Mouse (Mus musculus): ENCODE measurements around the gene Zic1. TPM values are rescaled to one million over a fixed set of nuclear protein-coding genes. Genes with fewer than 3 reads are reported as not detected.

The Zic1 gene
- polyA plus RNA-seq, 1 experiment from 2014 or later, result not detected

DNA sequence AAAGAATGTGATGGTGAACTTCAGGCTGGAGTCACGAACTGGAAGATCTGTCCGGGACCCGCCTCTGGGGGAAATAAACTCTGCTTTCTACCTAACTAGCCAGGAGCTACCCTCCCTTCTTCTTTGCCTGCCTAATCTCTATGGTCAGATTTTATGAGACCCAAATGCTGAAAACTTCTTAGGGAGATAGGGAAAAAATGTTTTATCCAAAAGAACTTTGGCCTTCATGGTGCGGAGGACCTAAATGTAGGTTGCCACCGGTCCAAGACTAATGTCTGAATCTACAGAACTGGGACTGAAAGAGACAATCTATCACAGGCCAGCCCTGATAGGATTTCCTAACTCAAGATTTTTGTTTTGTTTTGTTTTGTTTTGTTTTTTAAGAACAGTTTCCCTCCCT is 14.2 kb downstream of the Zic1 start:
- Histone ChIP-seq H3K36me3 (replicated peaks; ENCODE audit: insufficient read depth, low read length) (no peaks in the 10 kb centered on the region), H3K4me2 (ENCODE audit: low read depth, low read length) (no peak overlapping the region), H3K4me3 (ENCODE audit: low read depth, low read length) (no peak overlapping the region), H3K9me3 (ENCODE audit: low read length) (no peaks in the 10 kb centered on the region), H3K27ac (ENCODE audit: low read depth) (no peak overlapping the region), H3K4me1 (ENCODE audit: insufficient read depth) (no peaks in the 10 kb centered on the region), H3K9ac (replicated peaks) (no peak overlapping the region), H3K27me3 (ENCODE audit: insufficient read depth, low read length) (peaks cover 70% of the 10 kb centered on the region)
- 4% methylated on average over 5 of the region's 5 CpGs for WGBS (ENCODE audit: insufficient replicate concordance)
- no peak for DNase-seq
- TF ChIP-seq EP300 (IDR thresholded peaks at IDR 0.05; ENCODE audit: low read depth), result no peak
- no peak for TF ChIP-seq CTCF (IDR thresholded peaks at IDR 0.05; ENCODE audit: low read depth)
- ATAC-seq, result no peak

DNA sequence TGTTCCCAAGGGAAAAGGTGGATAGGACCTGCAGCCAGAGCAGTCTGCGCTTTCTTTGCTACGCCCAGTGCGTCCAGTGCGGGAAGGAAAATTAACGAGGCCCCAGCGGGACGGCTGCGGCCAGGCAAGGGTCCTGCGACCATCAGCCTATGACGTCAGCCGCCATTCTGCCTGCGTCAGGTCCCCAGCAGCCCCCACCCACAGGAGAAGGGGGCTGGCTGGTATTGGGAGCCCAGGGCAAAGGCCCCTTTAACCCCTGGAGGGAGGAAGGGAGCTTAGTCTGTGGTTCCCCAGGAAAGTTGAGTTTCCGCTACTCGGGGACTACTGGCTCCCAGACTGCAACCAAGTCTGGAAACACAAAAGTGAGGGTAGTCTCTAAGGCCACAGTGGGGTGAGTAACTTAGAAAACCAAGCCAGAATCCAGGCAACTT is 14.7 kb downstream of the Zic1 start:
- WGBS (ENCODE audit: insufficient replicate concordance), result 5% methylated on average over 14 of the region's 14 CpGs
- no peak overlapping the region for H3K27ac ChIP-seq (ENCODE audit: low read depth)
- no peak overlapping the region for H3K4me2 ChIP-seq (ENCODE audit: low read depth, low read length)
- H3K4me3 ChIP-seq (ENCODE audit: low read depth, low read length), result no peak overlapping the region
- ATAC-seq (no peak), DNase-seq (no peak)
- peaks cover 65% of the 10 kb centered on the region for H3K27me3 ChIP-seq (ENCODE audit: insufficient read depth, low read length)
- TF ChIP-seq EP300 (IDR thresholded peaks at IDR 0.05; ENCODE audit: low read depth) (no peak), CTCF (IDR thresholded peaks at IDR 0.05; ENCODE audit: low read depth) (no peak)
- H3K9me3 ChIP-seq (ENCODE audit: low read length), result no peaks in the 10 kb centered on the region
- H3K36me3 ChIP-seq (replicated peaks; ENCODE audit: insufficient read depth, low read length), result no peaks in the 10 kb centered on the region
- no peak overlapping the region for H3K9ac ChIP-seq (replicated peaks)
- H3K4me1 ChIP-seq (ENCODE audit: insufficient read depth), result no peaks in the 10 kb centered on the region

DNA sequence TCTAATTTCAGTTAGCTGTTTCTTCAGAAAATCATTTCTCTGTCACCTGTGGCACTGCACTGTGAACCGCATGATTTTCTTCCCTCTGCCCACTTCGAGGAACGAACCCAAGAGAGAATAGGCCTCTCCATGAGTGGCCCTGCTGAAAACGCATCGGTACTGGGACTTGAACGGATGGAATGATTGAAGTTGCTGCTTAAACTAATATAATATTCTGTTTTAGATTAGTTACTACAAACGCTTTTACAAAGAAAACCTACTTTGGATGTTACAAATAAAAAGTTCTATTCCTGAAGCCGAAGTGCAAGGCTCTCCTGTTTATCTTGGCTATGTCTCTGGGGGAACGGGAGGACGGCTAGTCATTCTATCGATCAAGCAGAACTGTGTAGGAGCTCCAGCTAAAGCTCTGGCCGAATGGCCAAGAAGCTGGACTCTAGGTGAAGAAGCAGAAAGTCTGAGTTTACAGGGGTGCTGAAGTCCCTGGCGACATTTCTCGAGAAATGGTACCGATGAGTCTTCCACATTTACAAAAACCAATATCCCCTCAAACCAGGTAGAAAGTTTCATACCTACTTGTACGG is 15.3 kb downstream of the Zic1 start:
- no peaks in the 10 kb centered on the region for H3K9me3 ChIP-seq (ENCODE audit: low read length)
- H3K4me1 ChIP-seq (ENCODE audit: insufficient read depth), result no peaks in the 10 kb centered on the region
- DNase-seq (no peak), ATAC-seq (no peak)
- H3K36me3 ChIP-seq (replicated peaks; ENCODE audit: insufficient read depth, low read length), result no peaks in the 10 kb centered on the region
- H3K9ac ChIP-seq (replicated peaks), result no peak overlapping the region
- no peak overlapping the region for H3K4me2 ChIP-seq (ENCODE audit: low read depth, low read length)
- H3K4me3 ChIP-seq (ENCODE audit: low read depth, low read length), result no peak overlapping the region
- peaks cover 60% of the 10 kb centered on the region for H3K27me3 ChIP-seq (ENCODE audit: insufficient read depth, low read length)
- WGBS (ENCODE audit: insufficient replicate concordance), result 4% methylated on average over 16 of the region's 16 CpGs
- no peak overlapping the region for H3K27ac ChIP-seq (ENCODE audit: low read depth)
- TF ChIP-seq CTCF (IDR thresholded peaks at IDR 0.05; ENCODE audit: low read depth) (no peak), EP300 (IDR thresholded peaks at IDR 0.05; ENCODE audit: low read depth) (no peak)

DNA sequence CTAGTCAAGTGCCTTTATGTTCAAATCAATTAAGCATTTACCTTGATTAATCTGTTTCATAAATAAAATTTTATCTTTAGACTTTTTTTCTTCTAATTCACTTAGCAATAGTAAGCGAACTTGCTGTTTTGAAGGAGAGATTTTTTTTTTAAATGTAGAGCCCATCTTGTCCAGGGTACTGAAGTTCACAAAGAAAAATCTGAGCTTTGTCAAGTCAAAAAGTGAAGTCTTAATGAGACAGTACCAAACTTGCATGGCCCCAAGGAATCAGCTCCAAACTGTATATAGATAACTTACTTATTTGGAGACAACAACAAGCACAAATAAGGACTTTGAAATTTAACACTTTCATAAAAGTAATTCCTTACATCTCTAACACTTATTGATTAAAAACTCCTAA is 16.9 kb downstream of the Zic1 start:
- Histone ChIP-seq H3K36me3 (replicated peaks; ENCODE audit: insufficient read depth, low read length) (no peaks in the 10 kb centered on the region), H3K27ac (ENCODE audit: low read depth) (no peak overlapping the region), H3K27me3 (ENCODE audit: insufficient read depth, low read length) (peaks cover 44% of the 10 kb centered on the region), H3K4me2 (ENCODE audit: low read depth, low read length) (no peak overlapping the region), H3K9me3 (ENCODE audit: low read length) (no peaks in the 10 kb centered on the region), H3K4me3 (ENCODE audit: low read depth, low read length) (no peak overlapping the region), H3K9ac (replicated peaks) (no peak overlapping the region), H3K4me1 (ENCODE audit: insufficient read depth) (no peaks in the 10 kb centered on the region)
- 29% methylated on average over 1 of the region's 1 CpGs for WGBS (ENCODE audit: insufficient replicate concordance)
- TF ChIP-seq EP300 (IDR thresholded peaks at IDR 0.05; ENCODE audit: low read depth), result no peak
- no peak for TF ChIP-seq CTCF (IDR thresholded peaks at IDR 0.05; ENCODE audit: low read depth)
- ATAC-seq (no peak), DNase-seq (no peak)

DNA sequence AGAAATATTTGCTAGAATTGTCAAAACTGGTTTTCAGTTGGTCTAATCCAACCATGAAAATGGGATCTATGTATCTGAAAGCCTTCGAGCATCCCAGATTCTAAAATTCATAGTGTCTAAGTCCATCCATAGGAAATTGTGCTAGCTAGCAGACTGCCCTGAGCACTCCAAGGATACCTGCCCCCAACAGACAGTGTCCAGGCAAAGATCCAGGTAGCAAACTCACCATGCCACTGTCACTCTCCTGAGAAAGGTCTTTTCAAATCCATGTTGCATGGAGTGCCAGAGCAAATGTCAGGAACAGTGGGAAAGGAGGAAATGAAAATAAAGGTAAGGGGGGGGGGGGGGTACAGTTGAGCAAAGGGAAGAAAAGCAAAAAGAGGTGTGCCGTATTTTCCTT is 18.0 kb downstream of the Zic1 start:
- Histone ChIP-seq H3K4me1 (ENCODE audit: insufficient read depth) (no peaks in the 10 kb centered on the region), H3K4me2 (ENCODE audit: low read depth, low read length) (no peak overlapping the region), H3K9ac (replicated peaks) (no peak overlapping the region), H3K4me3 (ENCODE audit: low read depth, low read length) (no peak overlapping the region), H3K36me3 (replicated peaks; ENCODE audit: insufficient read depth, low read length) (no peaks in the 10 kb centered on the region), H3K27me3 (ENCODE audit: insufficient read depth, low read length) (peaks cover 33% of the 10 kb centered on the region), H3K9me3 (ENCODE audit: low read length) (no peaks in the 10 kb centered on the region), H3K27ac (ENCODE audit: low read depth) (no peak overlapping the region)
- no peak for ATAC-seq
- TF ChIP-seq EP300 (IDR thresholded peaks at IDR 0.05; ENCODE audit: low read depth), result no peak
- no peak for TF ChIP-seq CTCF (IDR thresholded peaks at IDR 0.05; ENCODE audit: low read depth)
- no peak for DNase-seq
- 59% methylated on average over 2 of the region's 2 CpGs for WGBS (ENCODE audit: insufficient replicate concordance)

Other genes with a start within 250 kb of the Zic1 start
- not detected in 2 replicates for gene Zic4, start 3.4 kb downstream of the Zic1 start, polyA plus RNA-seq (2015; fragmentation: Nextera tagmentation; extraction: Ambion mirVana)